Comparison of ENCODE assay signal across 9 mouse cellular contexts in the genomic region with DNA sequence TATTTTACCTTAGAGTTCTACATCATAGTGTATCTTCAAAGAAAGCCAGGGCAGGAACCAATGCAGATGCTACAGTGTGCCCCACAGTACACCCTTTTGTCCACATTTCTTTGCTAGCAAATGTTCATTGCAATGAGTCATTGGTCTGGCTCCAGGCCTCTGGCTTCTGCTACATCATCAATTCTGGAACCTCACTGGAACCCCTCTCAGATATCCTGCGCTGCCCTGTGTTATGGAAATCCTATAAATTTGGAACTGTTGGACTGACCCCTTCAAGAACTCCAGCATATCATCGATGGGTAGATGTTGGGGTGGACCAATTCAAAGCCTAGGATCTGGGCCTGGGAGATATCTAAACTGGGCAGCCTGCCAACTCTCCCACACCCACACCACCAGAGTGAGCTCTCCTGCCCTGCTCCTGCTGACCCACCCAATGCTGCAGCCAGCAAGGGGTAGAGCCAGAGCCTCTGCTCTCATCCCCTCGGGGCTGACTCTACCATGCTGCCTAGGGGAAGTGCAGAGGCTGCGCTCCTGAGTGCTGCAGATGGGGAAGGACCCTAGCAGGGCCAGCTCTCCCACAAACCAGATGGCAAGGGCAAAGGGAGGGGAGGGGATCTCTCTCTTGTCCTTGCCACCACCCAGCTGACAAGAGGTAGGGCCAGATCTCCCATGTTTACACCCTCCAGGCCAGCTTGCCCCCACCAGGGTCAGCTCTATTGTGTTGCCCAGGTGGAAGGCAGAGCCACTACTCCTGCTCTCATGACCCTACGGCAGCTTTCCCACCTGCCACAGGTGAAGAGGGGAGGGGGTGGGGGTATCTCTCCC. TPM values are rescaled to one million over a fixed set of nuclear protein-coding genes. Genes with fewer than 3 reads are reported as not detected.
A peak's percentile ranks its signal among the peaks of the same experiment; 100 is the strongest.
DNase-seq lines count a peak whose midpoint lies in the region; ATAC-seq lines count a peak whose summit lies in the region.
"Had no signal": no experiment of that assay in that cellular context is flagged by ENCODE, and none has a peak within 500 bp of the region (broad histone marks: within the 10 kb centered on the region; RNA-seq: fewer than 3 reads in every experiment).

No protein-coding gene starts in this region.

- ATAC-seq in erythroid progenitor cell, adult 5-6 weeks (replicated peaks; ENCODE audit: low FRiP score, poor library complexity, severe bottlenecking), result peak; percentile 98

- DNase-seq in adrenal gland, postnatal 36 days, result peak; percentile 22 to 39
- no peak for DNase-seq in adrenal gland, adult 8-10 months
- DNase-seq in 3T3-L1 (ENCODE audit: low read depth, low spot score), result peak; percentile 97
- peak; percentile 70 for DNase-seq in lung, postnatal 10 days
- no peak for DNase-seq in layer of hippocampus, adult 11-12 months (ENCODE audit: low spot score)
- DNase-seq in urinary bladder, postnatal 4 days (ENCODE audit: low spot score in 2 of 2), result no peak
- DNase-seq in right cerebral cortex, postnatal 36 days (ENCODE audit: low spot score in 2 of 2), result no peak

RNA-seq across cellular contexts. Expression of gene Prss27, which starts 16.4 kb away (rescaled TPM):
- under 1 TPM; 0.40 to 0.43 TPM for total RNA-seq in adrenal gland, postnatal 36 days (2021)
- under 1 TPM in 1 of 4 experiments, not detected in 3; 0.70 TPM for total RNA-seq in adrenal gland, adult 8-10 months (2022)
- total RNA-seq in erythroid progenitor cell, adult 5-6 weeks (2015; ENCODE audit: low replicate concordance), result not detected in 2 replicates
- total RNA-seq in erythroid progenitor cell, adult 5-6 weeks (2017; ENCODE audit: low replicate concordance), result not detected in 2 replicates

RNA-seq across cellular contexts. Expression of gene Prss22, which starts 23.7 kb away (rescaled TPM):
- total RNA-seq in adrenal gland, postnatal 36 days (2021), result not detected
- not detected for total RNA-seq in adrenal gland, adult 8-10 months (2022)
- not detected in 2 replicates for total RNA-seq in erythroid progenitor cell, adult 5-6 weeks (2015; ENCODE audit: low replicate concordance)
- not detected in 2 replicates for total RNA-seq in erythroid progenitor cell, adult 5-6 weeks (2017; ENCODE audit: low replicate concordance)
- total RNA-seq: adrenal gland, adult 18-20 months had no signal

RNA-seq across cellular contexts. Expression of gene Prss30, which starts 41.2 kb away (rescaled TPM):
- under 1 TPM; 0.23 to 0.33 TPM for total RNA-seq in adrenal gland, postnatal 36 days (2021)
- under 1 TPM in 3 of 4 experiments, not detected in 1; 0.19 to 0.41 (median 0.31) TPM for total RNA-seq in adrenal gland, adult 8-10 months (2022)
- total RNA-seq in erythroid progenitor cell, adult 5-6 weeks (2015; ENCODE audit: low replicate concordance), result 0.84 TPM in 1 of 2 replicates, not detected in the other
- total RNA-seq in erythroid progenitor cell, adult 5-6 weeks (2017; ENCODE audit: low replicate concordance), result not detected in 2 replicates

RNA-seq across cellular contexts. Expression of gene Kctd5, which starts 51.7 kb away (rescaled TPM):
- 10 to 100 TPM; 16.2 to 19.4 TPM for total RNA-seq in adrenal gland, postnatal 36 days (2021)
- 10 to 100 TPM; 13.7 to 17.7 (median 15.1) TPM for total RNA-seq in adrenal gland, adult 8-10 months (2022)
- 4.3 and 5.0 TPM in 2 replicates for total RNA-seq in erythroid progenitor cell, adult 5-6 weeks (2015; ENCODE audit: low replicate concordance)
- 8.0 and 10.7 TPM in 2 replicates for total RNA-seq in erythroid progenitor cell, adult 5-6 weeks (2017; ENCODE audit: low replicate concordance)

Comparison
In these comparisons a context has a peak if more than half of its experiments do, and no peak if none do; other contexts are left out.
1. DNase-seq: peak in adrenal gland, postnatal 36 days (2 of 2), 3T3-L1 (single experiment) and lung, postnatal 10 days (single experiment); none in adrenal gland, adult 8-10 months (single experiment), layer of hippocampus, adult 11-12 months (single experiment), urinary bladder, postnatal 4 days (0 of 2) and right cerebral cortex, postnatal 36 days (0 of 2).